22 mouse cellular contexts compared by ENCODE assay signal in genomic region chr8:57416827-57417226, GRCm38 (mm10). TPM values are rescaled to one million over a fixed set of nuclear protein-coding genes. Genes with fewer than 3 reads are reported as not detected.
DNase-seq lines count a peak whose midpoint lies in the region; ATAC-seq lines count a peak whose summit lies in the region.
"Had no signal": no experiment of that assay in that cellular context is flagged by ENCODE, and none has a peak within 500 bp of the region (broad histone marks: within the 10 kb centered on the region; RNA-seq: fewer than 3 reads in every experiment).

No protein-coding gene starts in this region.

- peak; percentile 65 for DNase-seq in heart, adult 11 months
- DNase-seq in heart, postnatal 14 days = no peak
- DNase-seq in induced T-regulatory cell, adult 2 months (ENCODE audit: low read depth) = peak; percentile 21
- DNase-seq in cerebellum, adult 8-10 months = no peak
- DNase-seq in layer of hippocampus, adult 11-12 months (ENCODE audit: low spot score) = no peak
- DNase-seq: adrenal gland, adult 2 months; adrenal gland, postnatal 25 days; B cell, adult 2 months; cerebellum, adult 11-12 months; cerebellum, adult 9-10 months; cerebellum, postnatal 14 days; forebrain, postnatal 0 days; gastrocnemius, adult 2 months; gastrocnemius, postnatal 14 days; heart, adult 18-20 months; heart, postnatal 10 days; heart, postnatal 4 days had no signal

- intact Hi-C loops in heart, postnatal 14 days (cut with DNase I) = loop anchor here (10.0 kb wide), 1 partner anchor 882 kb away; no protein-coding TSS in a partner anchor

- peak; percentile 63 for ATAC-seq in monocyte, adult 5-6 weeks (replicated peaks; ENCODE audit: insufficient number of reproducible peaks, low FRiP score, low TSS enrichment, poor library complexity, severe bottlenecking)
- ATAC-seq: CD4-positive, CD25-positive, alpha-beta regulatory T cell, adult 4 months; forebrain, embryonic 13.5 days; forebrain, postnatal 0 days; intestine, postnatal 0 days had no signal

RNA-seq across cellular contexts. Expression of gene Scrg1, which starts 38.9 kb away (rescaled TPM):
- under 1 TPM in 1 of 2 experiments, not detected in 1; 0.43 TPM for total RNA-seq in heart, postnatal 14 days (2021)
- total RNA-seq in monocyte, adult 5-6 weeks (2017) = not detected in 3 replicates
- total RNA-seq: adrenal gland, postnatal 25 days; gastrocnemius, adult 2 months; gastrocnemius, postnatal 14 days; heart, adult 18-20 months; heart, postnatal 10 days; heart, postnatal 4 days; MEL had no signal

Comparison
In these comparisons a context has a peak if more than half of its experiments do, and no peak if none do; other contexts are left out.
1. DNase-seq: peak in heart, adult 11 months (single experiment) and induced T-regulatory cell, adult 2 months (single experiment); none in heart, postnatal 14 days (0 of 2), cerebellum, adult 8-10 months (single experiment) and layer of hippocampus, adult 11-12 months (single experiment).